15 mouse cellular contexts compared by ENCODE assay signal in genomic region chrX:111052943-111053342, GRCm38 (mm10). TPM values are rescaled to one million over a fixed set of nuclear protein-coding genes. Genes with fewer than 3 reads are reported as not detected.
A peak's percentile ranks its signal among the peaks of the same experiment; 100 is the strongest.
DNase-seq lines count a peak whose midpoint lies in the region; TF ChIP-seq lines count a peak whose summit lies in the region.
"Had no signal": no experiment of that assay in that cellular context is flagged by ENCODE, and none has a peak within 500 bp of the region (broad histone marks: within the 10 kb centered on the region; RNA-seq: fewer than 3 reads in every experiment).

No protein-coding gene starts in this region.

- TF ChIP-seq CTCF in cerebellum, adult 2 months (IDR thresholded peaks at IDR 0.05; ENCODE audit: borderline replicate concordance, insufficient read depth, low read depth, low read length): peak; percentile 22; the same call in 1 of the 2 replicates
- peak; percentile 57 for TF ChIP-seq CTCF in left cerebral cortex, adult 2 months (IDR thresholded peaks at IDR 0.05)
- TF ChIP-seq CTCF in ES-Bruce4 (IDR thresholded peaks at IDR 0.05; ENCODE audit: low read depth, low read length): peak; percentile 7

- no peaks in the 10 kb centered on the region for H3K36me3 ChIP-seq in ES-Bruce4 (ENCODE audit: control insufficient read depth, insufficient read depth, low read length, poor library complexity, severe bottlenecking)
- H3K36me3 ChIP-seq: embryonic facial prominence, embryonic 12.5 days; limb, embryonic 13.5 days had no signal

- intact Hi-C loops in left cerebral cortex, adult 2 months (cut with DNase I): loop anchor here (10.0 kb wide), 3 partner anchors 1318 to 1648 kb away; no protein-coding TSS in a partner anchor

- TF ChIP-seq EP300 in ES-Bruce4 (IDR thresholded peaks at IDR 0.05; ENCODE audit: insufficient read depth, low read depth, low read length): no peak

- H3K27ac ChIP-seq in cerebellum, adult 2 months (ENCODE audit: insufficient read depth, low read length): no peak overlapping the region
- H3K27ac ChIP-seq in left cerebral cortex, adult 2 months: no peak overlapping the region
- H3K27ac ChIP-seq in ES-Bruce4 (ENCODE audit: insufficient read depth, low read length): no peak overlapping the region
- H3K27ac ChIP-seq: embryonic facial prominence, embryonic 12.5 days; limb, embryonic 13.5 days had no signal

- no peak for TF ChIP-seq POLR2A in cerebellum, adult 2 months (IDR thresholded peaks at IDR 0.05; ENCODE audit: borderline replicate concordance, insufficient read depth, low read length)
- no peak for TF ChIP-seq POLR2A in ES-Bruce4 (IDR thresholded peaks at IDR 0.05; ENCODE audit: insufficient read depth, low read length)

- H3K4me1 ChIP-seq in cerebellum, adult 2 months (ENCODE audit: control insufficient read depth, insufficient read depth, low read length): no peaks in the 10 kb centered on the region
- no peaks in the 10 kb centered on the region for H3K4me1 ChIP-seq in ES-Bruce4 (ENCODE audit: control insufficient read depth, insufficient read depth, low read length)
- H3K4me1 ChIP-seq: embryonic facial prominence, embryonic 12.5 days; limb, embryonic 13.5 days had no signal

- no peak for DNase-seq in cerebellum, adult 2 months
- no peak for DNase-seq in cerebellum, postnatal 14 days
- DNase-seq in left cerebral cortex, adult 2 months (ENCODE audit: extremely low spot score in 1 of 2, low spot score in 2 of 2): no peak
- DNase-seq in left cerebral cortex, adult 18-20 months (ENCODE audit: low spot score in 2 of 2): no peak
- peak; percentile 39 for DNase-seq in embryo, embryonic 11 days
- no peak for DNase-seq in adrenal gland, adult 2 months
- no peak for DNase-seq in kidney, adult 8-10 months
- DNase-seq: B cell, adult 2 months; gastrocnemius, postnatal 36 days; kidney, postnatal 25 days; thymus, postnatal 36 days had no signal

- no peaks in the 10 kb centered on the region for H3K27me3 ChIP-seq in cerebellum, adult 2 months (ENCODE audit: control insufficient read depth, insufficient read depth, low read length)
- H3K27me3 ChIP-seq in ES-Bruce4 (ENCODE audit: control insufficient read depth, insufficient read depth, low read length, poor library complexity, severe bottlenecking): no peaks in the 10 kb centered on the region
- H3K27me3 ChIP-seq: embryonic facial prominence, embryonic 12.5 days; limb, embryonic 13.5 days had no signal

- 21% methylated on average over 3 of the region's 3 CpGs for WGBS in cerebellum, adult 2 months

- H3K9me3 ChIP-seq in ES-Bruce4 (replicated peaks; ENCODE audit: control insufficient read depth, insufficient read depth, low read length, poor library complexity, severe bottlenecking): no peaks in the 10 kb centered on the region
- H3K9me3 ChIP-seq: embryonic facial prominence, embryonic 12.5 days; limb, embryonic 13.5 days had no signal

- no peak overlapping the region for H3K9ac ChIP-seq in ES-Bruce4 (ENCODE audit: low read depth, poor library complexity, severe bottlenecking)
- H3K9ac ChIP-seq: embryonic facial prominence, embryonic 12.5 days; limb, embryonic 13.5 days had no signal

- H3K4me3 ChIP-seq in cerebellum, adult 2 months (replicated peaks; ENCODE audit: insufficient read depth, low read depth, low read length): no peak overlapping the region
- no peak overlapping the region for H3K4me3 ChIP-seq in left cerebral cortex, adult 2 months
- H3K4me3 ChIP-seq in ES-Bruce4 (ENCODE audit: low read depth, low read length): no peak overlapping the region
- H3K4me3 ChIP-seq: embryonic facial prominence, embryonic 12.5 days; limb, embryonic 13.5 days had no signal

RNA-seq across cellular contexts. Expression of gene Cylc1, which starts 57.3 kb away (rescaled TPM):
- not detected in 2 replicates for polyA plus RNA-seq in cerebellum, adult 2 months (2012; rRNA removed)
- not detected for total RNA-seq in left cerebral cortex, adult 2 months (2021)
- not detected for total RNA-seq in left cerebral cortex, adult 18-20 months (2021)
- polyA plus RNA-seq in ES-Bruce4 (2011; ENCODE audit: insufficient read depth, insufficient read length, low read depth, missing spikeins): not detected in 2 replicates
- not detected for total RNA-seq in adrenal gland, adult 2 months (2021)
- not detected in 2 replicates for polyA plus RNA-seq in adrenal gland, adult 2 months (2012; rRNA removed)
- total RNA-seq: gastrocnemius, postnatal 36 days; heart, postnatal 25 days had no signal
- polyA plus RNA-seq: embryonic facial prominence, embryonic 12.5 days; limb, embryonic 13.5 days had no signal

Comparison
In these comparisons a context has a peak if more than half of its experiments do, and no peak if none do; other contexts are left out.
1. CTCF ChIP-seq: peak in every context shown above with its lines; median percentile 57 in left cerebral cortex, adult 2 months; 22 in cerebellum, adult 2 months; 7 in ES-Bruce4.